Mouse (Mus musculus) forebrain, embryonic 12.5 days (tissue): Measurements from ENCODE around the gene Pde4d. TPM values are rescaled to one million over a fixed set of nuclear protein-coding genes. Genes with fewer than 3 reads are reported as not detected.

Experiments
- ATAC-seq: fragments of 200-750 bp; cut with Nextera tagmentation; 2 replicates; pipeline ENCODE4 v1.8.0; 2017; ENCODE audit warnings: moderate TSS enrichment; ENCODE audit not compliant: low FRiP score
- H3K27ac ChIP-seq: fragments of 300-500 bp; sonication (generic); 2 replicates; pipeline ENCODE4 v1.5.1; 2016; ENCODE audit warnings: mild to moderate bottlenecking
- H3K27me3 ChIP-seq: fragments of 300-500 bp; sonication (generic); 2 replicates; pipeline ENCODE4 v1.6.1; 2016; ENCODE audit warnings: mild to moderate bottlenecking
- H3K36me3 ChIP-seq: fragments of 300-500 bp; sonication (generic); replicated peaks from 2 replicates; pipeline ENCODE4 v1.6.1; 2016; ENCODE audit warnings: mild to moderate bottlenecking
- H3K4me1 ChIP-seq: fragments of 300-500 bp; sonication (generic); 2 replicates; pipeline ENCODE4 v1.6.1; 2016
- H3K4me2 ChIP-seq: fragments of 300-500 bp; sonication (generic); 2 replicates; pipeline ENCODE4 v1.6.1; 2016; ENCODE audit warnings: mild to moderate bottlenecking, moderate library complexity
- H3K4me3 ChIP-seq: fragments of 300-500 bp; sonication (generic); replicated peaks from 2 replicates; pipeline ENCODE4 v1.5.1; 2016; ENCODE audit warnings: mild to moderate bottlenecking
- H3K9ac ChIP-seq: fragments of 300-500 bp; sonication (generic); 2 replicates; pipeline ENCODE4 v1.6.1; 2016; ENCODE audit warnings: mild to moderate bottlenecking
- H3K9me3 ChIP-seq: fragments of 300-500 bp; sonication (generic); 2 replicates; pipeline ENCODE4 v1.6.1; 2016
- WGBS: fragments of 180-500 bp; shearing (Covaris S2); methylation state at CpG from one replicate; pipeline ENCODE4 v1.1.7; 2016; 5-methylcytosine and 5-hydroxymethylcytosine counted together
- polyA plus RNA-seq: library from polyadenylated mRNA; unstranded; fragments of >200 nt; fragmentation: Nextera tagmentation; extraction: Ambion mirVana; gene quantifications from 2 replicates; pipeline ENCODE4 v1.2.1, GENCODE M21; 2016

Pde4d gene
- polyA plus RNA-seq, 1 experiment from 2014 or later: 15.0 TPM

DNA sequence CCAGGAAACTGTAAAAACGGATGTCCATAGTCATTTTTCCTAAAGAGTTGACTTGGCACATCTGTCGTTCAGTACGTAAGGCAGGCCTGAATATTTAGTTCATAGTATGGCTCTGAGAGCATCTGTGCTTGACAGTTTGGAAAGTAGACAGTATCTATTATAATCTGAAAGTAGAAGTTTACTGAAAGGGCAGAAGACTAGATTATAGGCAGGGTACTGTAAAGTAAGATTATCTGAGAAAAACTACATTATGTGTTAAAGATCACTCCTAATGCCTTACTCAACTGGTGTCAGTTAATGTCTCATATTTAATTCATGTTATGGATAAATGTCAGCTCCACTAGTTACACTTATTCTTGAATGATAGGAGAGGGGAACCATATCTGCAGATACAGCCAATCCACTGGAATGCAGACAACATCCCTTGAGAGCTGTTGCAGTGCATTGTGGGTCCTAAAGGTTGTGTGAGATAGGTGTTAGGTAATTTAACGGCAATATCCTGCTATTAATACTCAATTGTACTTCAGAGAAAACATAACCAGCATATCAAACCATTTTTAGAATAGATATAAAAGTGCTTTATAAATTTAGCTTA is 1232.0 kb downstream of the Pde4d start:
- Histone ChIP-seq H3K27ac (no peak overlapping the region), H3K27me3 (no peaks in the 10 kb centered on the region), H3K36me3 (no peaks in the 10 kb centered on the region), H3K4me2 (no peak overlapping the region), H3K4me3 (no peak overlapping the region), H3K4me1 (peaks cover 22% of the 10 kb centered on the region), H3K9ac (no peak overlapping the region), H3K9me3 (no peaks in the 10 kb centered on the region)
- 89% methylated on average over 4 of the region's 4 CpGs for WGBS
- ATAC-seq: no peak

DNA sequence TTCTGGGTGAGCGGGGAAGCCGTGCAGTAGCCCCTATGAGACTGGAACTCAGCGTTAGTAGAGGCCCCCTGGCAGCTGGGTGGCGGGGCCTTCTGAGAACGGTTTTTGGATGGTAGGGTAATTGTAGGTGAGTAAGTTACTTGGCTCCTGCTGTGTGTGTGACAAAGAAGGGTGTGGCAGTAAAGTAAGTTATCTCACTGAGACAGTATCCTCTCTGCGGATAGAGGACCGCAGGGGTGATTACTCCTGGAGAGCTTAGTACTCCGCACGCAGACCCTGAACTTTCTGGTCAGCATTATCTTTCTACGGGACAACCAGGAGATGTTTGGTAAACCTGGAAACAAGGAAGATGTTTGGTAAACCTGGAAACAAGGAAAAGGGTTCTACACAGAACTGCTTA is 1233.3 kb downstream of the Pde4d start:
- no peak for ATAC-seq
- Histone ChIP-seq H3K27me3 (no peaks in the 10 kb centered on the region), H3K4me2 (no peak overlapping the region), H3K9ac (no peak overlapping the region), H3K4me1 (peaks cover 22% of the 10 kb centered on the region), H3K9me3 (no peaks in the 10 kb centered on the region), H3K4me3 (no peak overlapping the region), H3K36me3 (no peaks in the 10 kb centered on the region), H3K27ac (no peak overlapping the region)
- WGBS: 78% methylated on average over 10 of the region's 10 CpGs

DNA sequence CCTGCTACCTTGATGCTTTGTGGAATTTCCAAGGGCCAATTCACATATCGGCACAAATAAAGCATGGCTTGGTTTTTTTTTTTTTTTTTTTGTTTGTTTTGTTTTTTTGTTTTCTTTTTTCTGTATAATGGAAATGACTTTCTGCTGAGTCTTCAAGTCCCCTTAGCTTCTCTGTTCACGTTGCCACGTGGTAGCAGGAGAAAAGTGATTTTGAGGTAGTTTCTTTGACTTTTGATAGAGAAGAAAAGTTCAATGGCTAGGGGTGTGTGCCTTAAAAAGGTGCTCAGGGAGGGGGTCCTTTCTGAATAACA is 1235.2 kb downstream of the Pde4d start:
- 18% methylated on average over 3 of the region's 3 CpGs for WGBS
- peak overlapping the region; percentile 68; the same call in 1 of the 2 replicates for H3K9ac ChIP-seq
- H3K9me3 ChIP-seq: no peaks in the 10 kb centered on the region
- peaks cover 22% of the 10 kb centered on the region for H3K4me1 ChIP-seq
- ATAC-seq: no peak
- peak overlapping the region; percentile 82 for H3K4me2 ChIP-seq
- no peaks in the 10 kb centered on the region for H3K27me3 ChIP-seq
- H3K36me3 ChIP-seq: no peaks in the 10 kb centered on the region
- no peak overlapping the region for H3K27ac ChIP-seq
- peak overlapping the region; percentile 49 for H3K4me3 ChIP-seq

- no peaks in the 10 kb centered on the region for H3K27me3 ChIP-seq
- H3K9me3 ChIP-seq: no peaks in the 10 kb centered on the region
- H3K36me3 ChIP-seq: no peaks in the 10 kb centered on the region
- H3K4me1 ChIP-seq: peaks cover 22% of the 10 kb centered on the region
- peak; percentile 81 for ATAC-seq
- peak overlapping the region; percentile 68 for H3K9ac ChIP-seq
- H3K4me3 ChIP-seq: peak overlapping the region; percentile 49
- under 1% methylated on average over 29 of the region's 29 CpGs for WGBS
- H3K4me2 ChIP-seq: peak overlapping the region; percentile 82
- H3K27ac ChIP-seq: peak overlapping the region; percentile 74
Measured at GRCm38 (mm10) chr13:109685296-109686115, 1235.8 kb downstream of the Pde4d start.

GRCm38 (mm10) chr13:109686116-109686876 is 1236.5 kb downstream of the Pde4d start:
- 34% methylated on average over 4 of the region's 4 CpGs for WGBS
- H3K4me1 ChIP-seq: peaks cover 22% of the 10 kb centered on the region
- peak overlapping the region; percentile 49 for H3K4me3 ChIP-seq
- H3K4me2 ChIP-seq: peak overlapping the region; percentile 82
- H3K9ac ChIP-seq: peak overlapping the region; percentile 68; the same call in 1 of the 2 replicates
- H3K9me3 ChIP-seq: no peaks in the 10 kb centered on the region
- H3K36me3 ChIP-seq: no peaks in the 10 kb centered on the region
- ATAC-seq: peak; percentile 14; the same call in 1 of the 2 replicates
- H3K27me3 ChIP-seq: no peaks in the 10 kb centered on the region
- no peak overlapping the region for H3K27ac ChIP-seq

DNA sequence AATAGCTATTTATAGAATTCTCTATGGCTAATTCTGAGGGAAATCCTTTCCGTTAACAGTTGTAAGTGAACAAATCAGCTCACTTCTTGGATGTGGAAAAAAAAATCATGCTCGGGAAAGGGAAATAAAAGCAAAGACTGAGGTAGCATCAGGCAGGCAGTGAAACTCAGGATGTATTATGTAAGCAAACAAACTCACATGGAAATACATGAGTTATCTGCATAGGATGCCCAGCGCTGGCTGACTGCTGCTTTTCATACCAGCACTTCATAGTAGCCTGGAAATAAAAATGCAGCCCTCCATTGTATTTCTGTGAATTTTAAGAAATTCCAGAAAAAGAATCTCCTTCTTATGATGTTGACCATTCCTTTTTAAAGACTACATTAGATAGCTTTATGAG is 1237.2 kb downstream of the Pde4d start:
- ATAC-seq: no peak
- Histone ChIP-seq H3K4me2 (no peak overlapping the region), H3K4me3 (no peak overlapping the region)

GRCm38 (mm10) chr13:109688195-109688594 is 1238.4 kb downstream of the Pde4d start:
- Histone ChIP-seq H3K4me3 (no peak overlapping the region), H3K4me1 (peaks cover 22% of the 10 kb centered on the region), H3K27me3 (no peaks in the 10 kb centered on the region), H3K9me3 (no peaks in the 10 kb centered on the region), H3K36me3 (no peaks in the 10 kb centered on the region), H3K4me2 (no peak overlapping the region), H3K9ac (no peak overlapping the region), H3K27ac (no peak overlapping the region)
- ATAC-seq: no peak
- 83% methylated on average over 2 of the region's 2 CpGs for WGBS

More for the DNA sequence above, 1237.2 kb downstream of the Pde4d start:
- Histone ChIP-seq H3K4me1 (peaks cover 22% of the 10 kb centered on the region), H3K27me3 (no peaks in the 10 kb centered on the region), H3K9me3 (no peaks in the 10 kb centered on the region), H3K36me3 (no peaks in the 10 kb centered on the region), H3K27ac (no peak overlapping the region), H3K9ac (no peak overlapping the region)
- 63% methylated on average over 3 of the region's 3 CpGs for WGBS

DNA sequence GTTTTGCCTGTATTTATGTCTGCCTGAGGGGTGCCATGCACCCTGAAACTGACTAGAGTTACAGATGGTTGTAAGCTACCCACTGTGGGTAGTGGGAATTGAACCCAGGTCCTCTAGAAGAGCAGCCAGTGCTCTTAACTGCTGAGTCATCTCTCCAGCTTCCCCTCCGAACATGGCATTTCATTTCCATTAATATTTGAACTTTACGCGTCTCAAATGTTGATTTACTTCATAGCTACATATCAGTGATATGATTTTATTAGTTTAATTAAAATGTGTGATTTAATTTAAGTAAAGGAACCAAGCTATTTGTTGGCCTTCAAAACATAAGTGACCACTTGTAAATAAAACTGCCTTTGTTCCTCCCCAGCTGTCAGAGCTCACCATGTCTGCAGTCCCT is 1239.4 kb downstream of the Pde4d start:
- Histone ChIP-seq H3K27ac (no peak overlapping the region), H3K9ac (no peak overlapping the region), H3K36me3 (no peaks in the 10 kb centered on the region), H3K27me3 (no peaks in the 10 kb centered on the region), H3K4me2 (no peak overlapping the region), H3K9me3 (no peaks in the 10 kb centered on the region), H3K4me1 (peaks cover 18% of the 10 kb centered on the region), H3K4me3 (no peak overlapping the region)
- ATAC-seq: no peak
- 96% methylated on average over 3 of the region's 3 CpGs for WGBS

DNA sequence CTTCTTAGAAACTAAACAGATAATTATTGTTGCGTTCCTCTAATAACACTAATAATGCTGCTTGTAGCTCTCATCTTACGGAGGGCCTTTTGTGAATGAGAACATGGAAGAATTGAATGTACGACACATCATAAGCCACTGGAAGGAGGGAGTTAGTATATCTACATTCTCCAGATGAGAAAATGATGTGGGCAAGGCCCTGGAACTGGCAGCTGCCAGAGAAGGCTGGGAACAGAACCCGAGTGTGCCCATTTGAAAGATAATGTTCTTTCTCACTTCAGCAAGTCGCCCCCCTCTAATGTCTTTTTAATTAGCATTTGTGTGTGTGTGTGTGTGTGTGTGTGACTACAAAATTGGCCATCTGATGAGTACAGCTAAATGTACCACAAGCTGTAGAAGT is 1240.8 kb downstream of the Pde4d start:
- Histone ChIP-seq H3K9ac (no peak overlapping the region), H3K27ac (no peak overlapping the region), H3K4me3 (no peak overlapping the region), H3K4me2 (no peak overlapping the region), H3K27me3 (no peaks in the 10 kb centered on the region), H3K36me3 (no peaks in the 10 kb centered on the region), H3K9me3 (no peaks in the 10 kb centered on the region), H3K4me1 (peaks cover 9% of the 10 kb centered on the region)
- ATAC-seq: no peak
- WGBS: 83% methylated on average over 5 of the region's 5 CpGs

DNA sequence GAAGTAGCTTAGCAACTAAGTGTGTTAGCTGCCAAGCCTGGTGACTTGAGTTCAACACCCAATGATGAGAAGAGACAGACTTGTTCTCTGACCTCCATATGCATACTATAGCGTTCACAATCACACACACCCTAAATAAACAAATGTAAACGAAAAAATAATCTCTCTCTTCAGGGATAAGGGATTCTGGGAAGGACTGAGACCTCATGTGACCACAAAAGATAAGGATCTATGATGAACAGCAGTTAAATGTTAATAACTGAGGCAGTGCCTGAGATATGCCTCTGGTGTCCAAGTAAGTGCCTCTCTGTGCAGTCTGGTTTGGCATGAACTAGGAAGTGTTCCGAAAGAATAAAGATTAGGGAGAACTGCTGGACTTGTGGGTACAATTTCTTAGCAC is 1243.1 kb downstream of the Pde4d start:
- no peak for ATAC-seq
- H3K4me3 ChIP-seq: no peak overlapping the region
- WGBS: 78% methylated on average over 3 of the region's 3 CpGs

GRCm38 (mm10) chr13:109693769-109694168 is 1244.0 kb downstream of the Pde4d start:
- Histone ChIP-seq H3K9ac (no peak overlapping the region), H3K4me1 (no peaks in the 10 kb centered on the region), H3K4me2 (no peak overlapping the region), H3K36me3 (no peaks in the 10 kb centered on the region), H3K9me3 (no peaks in the 10 kb centered on the region), H3K27ac (no peak overlapping the region), H3K27me3 (no peaks in the 10 kb centered on the region), H3K4me3 (no peak overlapping the region)
- ATAC-seq: no peak
- WGBS: 88% methylated on average over 2 of the region's 2 CpGs

More for the DNA sequence above, 1243.1 kb downstream of the Pde4d start:
- Histone ChIP-seq H3K36me3 (no peaks in the 10 kb centered on the region), H3K4me2 (no peak overlapping the region), H3K9ac (no peak overlapping the region), H3K27me3 (no peaks in the 10 kb centered on the region), H3K9me3 (no peaks in the 10 kb centered on the region), H3K4me1 (no peaks in the 10 kb centered on the region), H3K27ac (no peak overlapping the region)

DNA sequence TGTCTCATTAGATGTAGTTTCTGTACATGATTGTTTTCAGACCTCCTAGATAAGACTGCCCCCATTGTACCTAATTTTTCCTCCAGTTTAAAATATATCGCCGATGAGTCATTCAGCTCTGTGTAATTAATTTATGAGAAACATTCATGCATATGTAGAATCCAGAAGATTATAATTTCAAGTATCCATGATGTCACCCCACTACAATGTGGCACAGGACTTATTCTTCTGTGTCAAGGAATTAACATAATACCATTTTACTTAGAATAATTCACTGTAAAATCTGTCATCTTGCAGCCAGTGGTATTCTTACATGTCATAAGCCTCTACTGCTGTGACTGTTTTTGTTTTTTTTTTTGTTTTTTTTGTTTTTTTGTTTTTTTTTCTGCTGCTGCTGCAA is 1244.5 kb downstream of the Pde4d start:
- Histone ChIP-seq H3K27me3 (no peaks in the 10 kb centered on the region), H3K27ac (no peak overlapping the region), H3K9me3 (no peaks in the 10 kb centered on the region), H3K9ac (no peak overlapping the region), H3K4me3 (no peak overlapping the region), H3K36me3 (no peaks in the 10 kb centered on the region), H3K4me1 (no peaks in the 10 kb centered on the region), H3K4me2 (no peak overlapping the region)
- no peak for ATAC-seq
- 72% methylated on average over 2 of the region's 2 CpGs for WGBS
